Mouse (Mus musculus): ENCODE data around the gene Gm5105.

Gene Gm5105

GRCm38 (mm10) chr3:138067288-138067687 is at the start of gene Gm5105:
Gene Gm5105, minus strand, starts transcription at chr3:138067388.
- no peak for DNase-seq (ENCODE audit: low read depth, low spot score)

- no peak for DNase-seq (ENCODE audit: low read depth, low spot score)
These were observed 49.7 kb upstream of the Gm5105 start for GRCm38 (mm10) chr3:138116871-138117270.

- DNase-seq (ENCODE audit: low read depth, low spot score) = no peak
These were observed 46.9 kb upstream of the Gm5105 start for GRCm38 (mm10) chr3:138114106-138114505.

- no peak for DNase-seq (ENCODE audit: low read depth, low spot score)
These were observed 44.0 kb upstream of the Gm5105 start for GRCm38 (mm10) chr3:138110910-138111782.

GRCm38 (mm10) chr3:138106887-138107286 is 39.7 kb upstream of the Gm5105 start:
- no peak for DNase-seq (ENCODE audit: low read depth, low spot score)

GRCm38 (mm10) chr3:138105056-138105455 is 37.9 kb upstream of the Gm5105 start:
- DNase-seq (ENCODE audit: low read depth, low spot score) = no peak

- DNase-seq (ENCODE audit: low read depth, low spot score) = no peak
These were observed 36.5 kb upstream of the Gm5105 start for GRCm38 (mm10) chr3:138103690-138104089.

- DNase-seq (ENCODE audit: low read depth, low spot score) = no peak
These were observed 34.7 kb upstream of the Gm5105 start for GRCm38 (mm10) chr3:138101936-138102335.

GRCm38 (mm10) chr3:138097718-138098117 is 30.5 kb upstream of the Gm5105 start:
- no peak for DNase-seq (ENCODE audit: low read depth, low spot score)

GRCm38 (mm10) chr3:138096263-138097028 is 29.3 kb upstream of the Gm5105 start:
- no peak for DNase-seq (ENCODE audit: low read depth, low spot score)

GRCm38 (mm10) chr3:138095718-138096117 is 28.5 kb upstream of the Gm5105 start:
- DNase-seq (ENCODE audit: low read depth, low spot score) = no peak

- DNase-seq (ENCODE audit: low read depth, low spot score) = no peak
These were observed 28.1 kb upstream of the Gm5105 start for GRCm38 (mm10) chr3:138095301-138095700.

GRCm38 (mm10) chr3:138083896-138084295 is 16.7 kb upstream of the Gm5105 start:
- no peak for DNase-seq (ENCODE audit: low read depth, low spot score)

- no peak for DNase-seq (ENCODE audit: low read depth, low spot score)
These were observed 16.0 kb upstream of the Gm5105 start for GRCm38 (mm10) chr3:138083073-138083637.

GRCm38 (mm10) chr3:138078701-138079100 is 11.5 kb upstream of the Gm5105 start:
- no peak for DNase-seq (ENCODE audit: low read depth, low spot score)

- DNase-seq (ENCODE audit: low read depth, low spot score) = no peak
These were observed 10.5 kb upstream of the Gm5105 start for GRCm38 (mm10) chr3:138077476-138078340.

- no peak for DNase-seq (ENCODE audit: low read depth, low spot score)
These were observed 8.0 kb upstream of the Gm5105 start for GRCm38 (mm10) chr3:138075209-138075608.

- no peak for DNase-seq (ENCODE audit: low read depth, low spot score)
These were observed 7.0 kb upstream of the Gm5105 start for GRCm38 (mm10) chr3:138074214-138074613.

GRCm38 (mm10) chr3:138071476-138072073 is 4.4 kb upstream of the Gm5105 start:
- no peak for DNase-seq (ENCODE audit: low read depth, low spot score)

- DNase-seq (ENCODE audit: low read depth, low spot score) = no peak
These were observed 3.8 kb upstream of the Gm5105 start for GRCm38 (mm10) chr3:138071004-138071403.

Measured in c-Kit-negative CD71-positive TER-119-positive erythroid progenitor cells, embryonic 14.5 days (primary cell).